Mouse (Mus musculus) neutrophil, adult 83 days (primary cell): ENCODE results near the gene Olfr1391. TPM values are rescaled to one million over a fixed set of nuclear protein-coding genes. Genes with fewer than 3 reads are reported as not detected.

Experiments
- total RNA-seq, 2 experiments: library from RNA; stranded (reverse); gene quantifications; one replicate each; pipeline ENCODE4 v1.2.4; 2023

Gene Olfr1391
- not detected for total RNA-seq

DNA sequence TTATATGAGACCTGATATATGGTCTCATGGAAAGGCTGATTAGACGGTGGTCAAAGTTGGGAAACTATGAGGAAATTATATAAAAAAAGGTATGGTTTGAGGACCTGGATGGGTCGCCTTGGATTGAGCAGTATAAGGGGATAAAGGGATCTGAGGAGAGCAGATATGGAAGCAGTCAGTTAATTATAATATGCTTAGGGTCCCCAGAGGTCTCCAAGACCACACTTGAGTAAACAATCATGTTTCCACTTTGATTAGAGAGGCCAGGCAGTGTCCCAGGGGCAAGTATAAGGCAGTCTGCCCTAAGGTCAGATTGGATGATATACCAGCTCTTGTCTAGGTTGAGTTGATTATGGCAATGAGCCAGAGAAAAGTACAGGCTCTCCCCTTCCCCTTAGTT, at the start of gene Olfr1391:
Gene Olfr1391, plus strand, starts transcription at position 301 of the 400 bp plus-strand sequence.

GRCm38 (mm10) chr11:49278222-49278621, 44.3 kb upstream of the Olfr1391 start, which contains the start of gene Olfr1393:
Gene Olfr1393, plus strand, starts transcription at chr11:49278304.

GRCm38 (mm10) chr11:49284982-49285381, 37.6 kb upstream of the Olfr1391 start, which contains the start of gene Olfr1392:
Gene Olfr1392, plus strand, starts transcription at chr11:49285282.

DNA sequence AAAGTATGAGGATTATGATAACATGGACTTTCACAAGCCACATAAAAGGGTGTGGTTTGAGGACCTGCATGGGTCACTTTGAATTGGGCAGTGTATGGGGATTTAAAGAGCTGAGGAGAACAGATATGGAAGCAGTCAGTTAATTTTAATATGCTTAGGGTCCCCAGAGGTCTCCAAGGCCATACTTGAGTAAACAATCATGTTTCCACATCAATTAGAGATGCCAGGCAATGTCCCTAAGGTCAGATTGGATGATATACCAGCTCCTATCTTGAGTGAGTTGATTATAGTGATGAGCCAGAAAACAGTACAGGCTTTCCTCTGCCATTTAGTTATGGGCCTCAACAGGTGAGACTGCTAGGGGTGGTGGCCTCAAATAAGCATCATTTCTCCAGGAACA, 18.1 kb upstream of the Olfr1391 start, which contains the start of gene Olfr10:
Gene Olfr10, plus strand, starts transcription at position 301 of the 400 bp plus-strand sequence.

GRCm38 (mm10) chr11:49334888-49335287, 12.3 kb downstream of the Olfr1391 start, which contains the start of gene Olfr1390:
Gene Olfr1390, plus strand, starts transcription at chr11:49335188.

Other genes starting within 250 kb of the Olfr1391 start
- gene Ifi47, start 246.2 kb upstream of the Olfr1391 start, total RNA-seq = 10 to 100 TPM; 17.0 TPM
- not detected for gene Olfr1396, start 207.9 kb upstream of the Olfr1391 start, total RNA-seq
- not detected for gene Olfr1395, start 180.5 kb upstream of the Olfr1391 start, total RNA-seq
- not detected for gene Olfr1394, start 168.4 kb upstream of the Olfr1391 start, total RNA-seq
- 1 to 10 TPM; 2.1 to 2.4 TPM for gene Btnl9, start 135.6 kb upstream of the Olfr1391 start, total RNA-seq
- gene Zfp62, start 119.5 kb upstream of the Olfr1391 start, total RNA-seq = 10 to 100 TPM; 44.4 to 46.3 TPM
- 10 to 100 TPM; 69.3 to 81.5 TPM for gene Mgat1, start 78.6 kb upstream of the Olfr1391 start, total RNA-seq
- gene Olfr1393, start 44.4 kb upstream of the Olfr1391 start, total RNA-seq = under 1 TPM in 1 of 2 experiments, not detected in 1; 0.73 TPM
- gene Olfr1392, start 37.5 kb upstream of the Olfr1391 start, total RNA-seq = not detected
- gene Olfr10, start 18.0 kb upstream of the Olfr1391 start, total RNA-seq = not detected
- not detected for gene Olfr1390, start 12.4 kb downstream of the Olfr1391 start, total RNA-seq
- not detected for gene Olfr1389, start 100.3 kb downstream of the Olfr1391 start, total RNA-seq
- gene Olfr1388, start 113.9 kb downstream of the Olfr1391 start, total RNA-seq = under 1 TPM; 0.26 to 0.28 TPM
- not detected for gene Olfr1387, start 132.6 kb downstream of the Olfr1391 start, total RNA-seq
- not detected for gene Olfr1386, start 142.3 kb downstream of the Olfr1391 start, total RNA-seq
- gene Olfr1385, start 166.3 kb downstream of the Olfr1391 start, total RNA-seq = not detected
- gene Olfr1384, start 184.0 kb downstream of the Olfr1391 start, total RNA-seq = not detected
- not detected for gene Olfr1383, start 196.9 kb downstream of the Olfr1391 start, total RNA-seq
- gene Olfr1382, start 205.5 kb downstream of the Olfr1391 start, total RNA-seq = not detected
- not detected for gene Olfr1381, start 220.7 kb downstream of the Olfr1391 start, total RNA-seq
- not detected for gene Olfr1380, start 234.1 kb downstream of the Olfr1391 start, total RNA-seq